Mouse (Mus musculus): ENCODE data around the gene Gm36864. TPM values are rescaled to one million over a fixed set of nuclear protein-coding genes. Genes with fewer than 3 reads are reported as not detected.

The Gm36864 gene
- polyA plus RNA-seq, 1 experiment from 2014 or later, result not detected

DNA sequence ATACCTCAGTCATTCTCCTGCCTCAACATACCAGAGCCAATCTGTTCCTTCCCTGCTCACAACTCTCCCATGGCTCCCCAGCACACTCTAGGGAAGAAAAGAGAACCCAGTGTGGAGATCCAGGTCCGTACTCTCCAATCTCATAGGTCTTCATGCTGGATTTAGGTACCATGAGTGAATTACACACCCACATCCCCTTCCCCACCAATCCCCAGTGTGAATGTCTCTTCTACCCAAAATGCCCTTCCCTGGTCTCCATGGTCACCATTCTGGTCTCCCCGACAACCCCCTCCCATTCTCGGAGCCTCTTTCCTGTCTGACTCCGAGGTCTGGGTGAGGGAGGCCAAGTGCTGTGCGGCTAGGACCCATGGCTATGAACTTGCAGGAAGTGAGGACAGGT is 25.2 kb downstream of the Gm36864 start, which contains the start of gene Gm15517:
Gm15517 (plus strand) TSS at position 301 of the 400 bp plus-strand sequence.
- peaks cover 7% of the 10 kb centered on the region; the same call in 1 of the 2 replicates for H3K4me1 ChIP-seq
- no peaks in the 10 kb centered on the region for H3K9me3 ChIP-seq
- no peaks in the 10 kb centered on the region for H3K36me3 ChIP-seq
- 60% methylated on average over 5 of the region's 5 CpGs for WGBS
- H3K4me2 ChIP-seq, result no peak within 1 kb of the TSS
- H3K27ac ChIP-seq, result no peak within 1 kb of the TSS
- no peak within 1 kb of the TSS for H3K9ac ChIP-seq
- no peak within 1 kb of the TSS for H3K4me3 ChIP-seq
- peaks cover 36% of the 10 kb centered on the region for H3K27me3 ChIP-seq
- no peak for ATAC-seq (ENCODE audit: insufficient number of reproducible peaks, low FRiP score, low TSS enrichment, low read depth)

DNA sequence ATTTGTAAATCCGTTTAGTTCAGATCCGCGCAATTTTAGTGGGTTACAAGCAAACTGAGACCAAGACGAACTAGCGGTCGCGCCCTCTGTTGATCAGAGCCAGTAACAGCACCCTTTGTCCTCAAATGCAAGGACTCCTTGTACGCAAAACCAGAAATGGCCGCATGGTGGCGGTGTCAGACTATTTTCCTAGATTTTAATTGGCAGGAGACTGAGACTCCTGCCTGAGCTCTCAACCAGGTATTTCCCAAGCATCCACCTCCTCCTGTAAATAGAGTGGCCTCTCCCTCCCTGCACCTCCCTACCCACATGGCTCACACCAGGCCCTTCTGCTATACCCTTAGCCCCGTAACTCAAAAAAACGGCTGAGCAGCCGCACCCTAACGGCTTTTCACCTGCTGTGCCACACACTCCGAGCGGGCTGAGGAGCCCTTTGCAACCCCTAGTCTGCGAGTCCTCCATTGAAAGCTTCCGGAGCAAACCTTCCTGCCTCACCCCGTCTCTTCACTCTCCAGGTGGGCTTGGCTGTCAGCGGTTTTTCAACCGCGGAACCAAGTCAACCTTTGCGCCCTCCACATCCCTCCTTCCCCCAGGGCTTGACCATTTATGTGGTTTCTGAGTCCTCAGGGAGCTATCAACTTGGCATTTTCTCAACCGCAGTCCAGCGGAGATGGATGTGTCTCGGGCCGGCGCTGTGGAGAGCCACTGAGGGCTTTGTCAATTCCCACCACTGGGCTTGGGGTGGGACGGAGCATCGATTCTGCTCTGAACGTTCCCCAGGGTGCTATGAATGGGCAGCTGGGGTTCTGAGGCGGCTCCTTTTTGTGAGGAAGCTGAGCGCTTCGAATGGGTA is 27.0 kb downstream of the Gm36864 start:
- 2% methylated on average over 34 of the region's 34 CpGs for WGBS
- H3K36me3 ChIP-seq, result no peaks in the 10 kb centered on the region
- peak overlapping the region; percentile 38 for H3K4me2 ChIP-seq
- ATAC-seq (ENCODE audit: insufficient number of reproducible peaks, low FRiP score, low TSS enrichment, low read depth), result peak; percentile 54; the same call in 1 of the 2 replicates
- peaks cover 36% of the 10 kb centered on the region for H3K27me3 ChIP-seq
- H3K9ac ChIP-seq, result no peak overlapping the region
- no peaks in the 10 kb centered on the region for H3K9me3 ChIP-seq
- no peak overlapping the region for H3K27ac ChIP-seq
- H3K4me3 ChIP-seq, result peak overlapping the region; percentile 17
- peaks cover 7% of the 10 kb centered on the region; the same call in 1 of the 2 replicates for H3K4me1 ChIP-seq

DNA sequence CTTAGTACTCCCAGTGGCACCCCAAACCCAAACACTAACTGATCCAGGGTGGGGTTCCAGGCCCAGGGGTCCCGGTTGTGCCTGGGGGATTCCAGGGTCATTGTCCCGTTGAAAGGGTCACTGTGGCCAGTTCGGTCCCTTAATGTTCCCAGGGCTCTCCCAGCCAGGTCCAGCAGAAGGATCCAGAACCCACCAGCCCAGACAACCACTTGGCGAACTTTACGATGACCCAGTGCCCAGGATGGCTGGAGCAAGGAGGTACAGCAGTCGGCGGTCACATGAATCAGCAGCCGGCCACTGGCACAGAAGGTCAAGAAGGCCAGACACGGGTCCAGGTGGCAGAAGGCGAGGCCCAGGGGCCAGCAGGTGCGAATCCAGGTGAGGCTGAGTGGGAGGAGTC is 32.1 kb downstream of the Gm36864 start:
- peaks cover 31% of the 10 kb centered on the region for H3K27me3 ChIP-seq
- ATAC-seq (ENCODE audit: insufficient number of reproducible peaks, low FRiP score, low TSS enrichment, low read depth), result no peak
- peaks cover 4% of the 10 kb centered on the region; the same call in 1 of the 2 replicates for H3K4me1 ChIP-seq
- H3K36me3 ChIP-seq, result no peaks in the 10 kb centered on the region
- H3K9ac ChIP-seq, result no peak overlapping the region
- WGBS, result 69% methylated on average over 11 of the region's 11 CpGs
- H3K9me3 ChIP-seq, result no peaks in the 10 kb centered on the region
- H3K27ac ChIP-seq, result no peak overlapping the region
- H3K4me2 ChIP-seq, result no peak overlapping the region
- H3K4me3 ChIP-seq, result no peak overlapping the region

DNA sequence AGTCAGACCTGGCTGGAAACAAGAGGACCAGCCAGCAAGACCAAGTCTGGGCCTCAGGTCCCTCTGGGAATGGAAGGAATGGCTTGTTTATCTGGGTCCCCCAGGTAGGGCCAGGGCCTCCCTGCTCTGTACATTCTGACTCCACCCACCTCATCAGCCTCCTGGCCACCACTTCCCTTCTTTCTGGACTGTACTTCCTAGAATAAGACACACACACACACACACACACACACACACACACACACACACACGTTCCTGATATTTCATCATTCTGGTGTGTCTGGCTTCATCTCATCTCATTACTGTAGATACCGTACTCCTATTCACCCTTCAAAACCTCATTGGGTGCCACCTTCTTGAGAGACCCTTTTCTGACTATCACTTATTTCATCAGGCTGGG is 33.4 kb downstream of the Gm36864 start:
- no peaks in the 10 kb centered on the region for H3K36me3 ChIP-seq
- H3K27ac ChIP-seq, result no peak overlapping the region
- H3K9me3 ChIP-seq, result no peaks in the 10 kb centered on the region
- no peak overlapping the region for H3K4me2 ChIP-seq
- 90% methylated on average over 2 of the region's 2 CpGs for WGBS
- H3K27me3 ChIP-seq, result peaks cover 32% of the 10 kb centered on the region
- no peaks in the 10 kb centered on the region for H3K4me1 ChIP-seq
- no peak overlapping the region for H3K4me3 ChIP-seq
- no peak overlapping the region for H3K9ac ChIP-seq
- ATAC-seq (ENCODE audit: insufficient number of reproducible peaks, low FRiP score, low TSS enrichment, low read depth), result no peak

DNA sequence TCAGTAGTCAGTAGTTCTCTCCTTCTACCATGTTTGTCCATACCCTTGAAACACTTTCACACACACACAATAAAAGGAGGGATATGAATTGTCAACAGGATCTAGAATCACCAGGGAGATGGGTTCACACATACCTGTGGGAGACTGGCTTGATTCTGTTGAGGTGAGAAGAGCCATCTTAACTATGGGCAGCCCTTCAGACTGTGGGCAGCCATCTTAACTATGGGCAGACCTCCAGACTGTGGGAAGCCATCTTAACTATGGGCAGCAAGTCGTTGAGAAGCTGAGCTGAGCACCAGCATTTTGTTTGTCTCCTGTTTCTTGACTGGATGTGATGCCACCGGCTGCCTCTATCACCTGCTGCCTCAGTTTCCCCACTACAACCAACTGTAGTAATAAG is 35.3 kb downstream of the Gm36864 start:
- 66% methylated on average over 2 of the region's 2 CpGs for WGBS
- Histone ChIP-seq H3K4me2 (no peak overlapping the region), H3K36me3 (no peaks in the 10 kb centered on the region), H3K9me3 (no peaks in the 10 kb centered on the region), H3K27me3 (peaks cover 36% of the 10 kb centered on the region), H3K4me3 (no peak overlapping the region), H3K9ac (no peak overlapping the region), H3K27ac (no peak overlapping the region), H3K4me1 (no peaks in the 10 kb centered on the region)
- no peak for ATAC-seq (ENCODE audit: insufficient number of reproducible peaks, low FRiP score, low TSS enrichment, low read depth)

DNA sequence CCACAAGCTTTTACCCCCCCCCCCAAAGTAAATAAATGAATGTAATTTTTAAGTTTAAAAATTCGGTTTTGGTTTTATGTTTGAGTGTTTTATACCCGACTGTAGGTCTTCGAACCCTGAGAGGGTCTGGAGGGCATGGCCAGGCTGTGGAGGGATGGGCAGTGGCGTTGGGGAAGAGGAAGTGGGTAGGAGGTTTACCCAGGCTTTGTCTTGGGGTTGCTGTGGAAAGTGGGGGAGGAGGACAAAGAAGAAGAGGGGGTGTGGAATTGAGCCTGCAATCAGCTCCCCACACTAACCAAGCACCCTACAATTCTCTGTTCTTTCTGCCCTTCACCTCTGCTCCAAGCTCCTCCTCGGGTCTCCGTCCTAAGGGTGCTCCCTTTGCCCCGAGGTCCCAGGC is 36.6 kb downstream of the Gm36864 start:
- Histone ChIP-seq H3K36me3 (no peaks in the 10 kb centered on the region), H3K27ac (no peak overlapping the region), H3K9ac (no peak overlapping the region), H3K4me3 (no peak overlapping the region), H3K9me3 (no peaks in the 10 kb centered on the region), H3K27me3 (peaks cover 36% of the 10 kb centered on the region), H3K4me1 (no peaks in the 10 kb centered on the region), H3K4me2 (no peak overlapping the region)
- ATAC-seq (ENCODE audit: insufficient number of reproducible peaks, low FRiP score, low TSS enrichment, low read depth), result no peak
- 74% methylated on average over 7 of the region's 7 CpGs for WGBS

DNA sequence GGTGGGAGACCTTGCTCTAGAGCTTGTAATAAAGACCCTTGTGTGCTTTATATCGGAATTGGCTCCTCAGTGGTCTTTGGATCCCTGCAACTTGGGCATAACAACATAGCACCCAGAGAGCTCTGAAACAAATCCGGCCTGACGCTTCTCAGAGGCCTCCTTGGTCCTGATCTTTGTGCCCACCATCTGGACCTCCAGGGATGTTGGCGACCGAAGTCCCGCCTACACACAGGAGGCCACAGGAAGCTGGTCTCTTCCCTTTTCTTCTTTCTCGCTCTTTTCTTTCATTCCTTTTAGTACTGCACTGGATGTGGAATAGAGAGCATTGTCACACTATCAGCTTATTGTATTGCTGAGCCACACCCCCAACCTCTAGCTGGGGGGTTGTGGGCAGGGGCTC is 37.5 kb downstream of the Gm36864 start:
- ATAC-seq (ENCODE audit: insufficient number of reproducible peaks, low FRiP score, low TSS enrichment, low read depth), result no peak
- Histone ChIP-seq H3K4me3 (no peak overlapping the region), H3K27me3 (peaks cover 32% of the 10 kb centered on the region), H3K4me1 (no peaks in the 10 kb centered on the region), H3K4me2 (no peak overlapping the region), H3K36me3 (no peaks in the 10 kb centered on the region), H3K9me3 (no peaks in the 10 kb centered on the region), H3K27ac (no peak overlapping the region), H3K9ac (no peak overlapping the region)
- 69% methylated on average over 7 of the region's 7 CpGs for WGBS

DNA sequence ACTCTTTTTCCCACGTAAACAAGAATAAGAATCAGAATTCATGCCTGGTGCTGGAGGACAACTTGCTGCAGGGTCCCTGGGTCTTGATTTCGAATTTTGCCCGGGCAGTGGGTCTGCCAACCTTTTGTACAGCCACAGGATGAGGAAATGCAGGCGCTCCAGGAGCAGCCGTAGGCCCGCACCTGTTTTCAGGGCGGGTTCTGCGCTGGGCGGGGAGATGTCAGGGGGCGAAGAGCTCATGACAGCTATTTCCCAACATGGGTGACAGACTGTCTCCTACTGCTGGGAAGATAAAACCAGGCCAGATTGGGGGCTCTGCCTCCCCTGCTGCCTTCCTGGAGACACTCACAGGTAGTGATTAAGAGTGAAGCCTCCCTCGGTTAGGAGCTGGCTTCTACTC is 38.1 kb downstream of the Gm36864 start:
- Histone ChIP-seq H3K4me2 (no peak overlapping the region), H3K4me1 (no peaks in the 10 kb centered on the region), H3K27ac (no peak overlapping the region), H3K36me3 (no peaks in the 10 kb centered on the region), H3K4me3 (no peak overlapping the region), H3K9ac (no peak overlapping the region), H3K27me3 (peaks cover 27% of the 10 kb centered on the region), H3K9me3 (no peaks in the 10 kb centered on the region)
- WGBS, result 23% methylated on average over 11 of the region's 11 CpGs
- no peak for ATAC-seq (ENCODE audit: insufficient number of reproducible peaks, low FRiP score, low TSS enrichment, low read depth)

DNA sequence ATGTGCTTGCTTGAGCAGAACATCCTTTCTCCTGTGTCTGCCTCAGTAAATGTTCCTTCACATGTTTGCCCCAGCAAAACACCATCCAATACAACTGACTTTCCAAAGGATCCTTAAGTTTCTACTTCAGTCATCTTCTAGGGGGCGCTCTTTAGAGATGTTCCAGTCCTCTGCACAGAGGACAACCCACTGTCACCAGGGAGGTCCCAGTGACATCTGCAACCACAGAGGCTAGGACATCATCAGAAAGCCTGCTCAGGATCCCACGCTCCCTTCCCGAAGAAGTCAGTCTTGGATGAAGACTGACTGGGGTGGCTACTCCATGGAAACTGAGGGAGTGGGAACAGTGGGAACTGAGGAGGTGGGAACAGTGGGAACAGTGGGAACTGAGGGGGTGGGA is 39.6 kb downstream of the Gm36864 start:
- Histone ChIP-seq H3K4me2 (no peak overlapping the region), H3K27ac (no peak overlapping the region), H3K9ac (no peak overlapping the region), H3K27me3 (peaks cover 27% of the 10 kb centered on the region), H3K4me1 (no peaks in the 10 kb centered on the region), H3K4me3 (no peak overlapping the region), H3K9me3 (no peaks in the 10 kb centered on the region), H3K36me3 (no peaks in the 10 kb centered on the region)
- WGBS, result 71% methylated on average over 3 of the region's 3 CpGs
- no peak for ATAC-seq (ENCODE audit: insufficient number of reproducible peaks, low FRiP score, low TSS enrichment, low read depth)

DNA sequence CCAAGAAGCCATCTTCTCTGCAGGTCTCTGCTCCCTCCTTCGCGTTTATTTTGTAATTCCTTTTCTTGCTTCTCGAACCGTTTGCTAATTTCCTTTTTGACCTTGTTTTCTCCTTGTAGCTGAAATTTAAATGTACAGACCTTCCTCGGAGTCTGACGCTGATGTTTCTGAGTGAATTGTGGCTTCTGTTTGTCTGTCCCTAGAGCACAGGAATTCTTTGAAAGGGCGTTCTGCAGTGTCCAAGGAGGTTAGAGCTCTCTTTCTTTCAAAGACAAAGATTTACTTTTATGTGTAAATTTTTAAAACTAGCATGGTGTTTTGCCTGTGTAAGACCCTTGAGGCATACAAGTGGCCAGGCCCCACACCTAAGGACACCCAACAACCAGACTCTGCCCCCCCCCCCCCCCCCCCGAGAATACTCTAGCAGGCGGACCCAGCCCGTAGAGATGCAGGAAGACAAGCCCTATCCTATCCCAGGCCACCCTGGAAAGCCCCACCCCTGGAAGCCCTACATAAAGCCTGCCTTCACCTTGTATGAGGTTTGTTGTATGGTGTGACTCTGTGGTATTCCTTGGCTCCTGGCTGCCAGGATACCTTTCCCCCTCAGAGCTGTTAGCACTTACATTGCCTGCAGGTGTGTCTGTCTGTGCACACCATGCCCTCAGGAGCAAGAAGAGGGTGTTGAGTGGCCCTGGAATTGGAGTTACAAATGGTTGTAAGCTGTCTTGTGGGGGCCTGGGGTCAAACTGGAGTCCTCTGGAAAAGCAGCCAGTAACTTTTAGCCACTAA is 40.7 kb downstream of the Gm36864 start:
- Histone ChIP-seq H3K36me3 (no peaks in the 10 kb centered on the region), H3K4me2 (no peak overlapping the region), H3K27me3 (peaks cover 32% of the 10 kb centered on the region), H3K9ac (no peak overlapping the region), H3K4me3 (no peak overlapping the region), H3K27ac (no peak overlapping the region), H3K9me3 (no peaks in the 10 kb centered on the region), H3K4me1 (no peaks in the 10 kb centered on the region)
- ATAC-seq (ENCODE audit: insufficient number of reproducible peaks, low FRiP score, low TSS enrichment, low read depth), result no peak
- 71% methylated on average over 10 of the region's 10 CpGs for WGBS

DNA sequence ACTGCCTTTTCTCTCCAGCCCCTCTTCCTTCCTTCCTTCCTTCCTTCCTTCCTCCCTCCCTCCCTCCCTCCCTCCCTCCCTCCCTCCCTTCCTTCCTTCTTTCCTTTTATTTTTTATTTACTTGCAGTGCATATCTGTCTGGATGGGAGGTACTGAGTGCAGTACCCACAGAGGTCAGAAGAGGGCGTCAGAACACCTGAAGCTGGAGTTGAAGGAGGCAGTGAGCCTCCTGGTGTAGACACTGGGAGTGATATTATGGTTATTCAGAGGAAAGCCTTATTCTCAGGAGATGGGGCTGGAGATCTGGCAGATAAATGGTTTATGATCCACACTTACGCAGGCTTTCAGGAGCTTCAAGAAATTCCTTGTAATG is 41.3 kb downstream of the Gm36864 start:
- Histone ChIP-seq H3K9ac (no peak overlapping the region), H3K4me3 (no peak overlapping the region), H3K27ac (no peak overlapping the region), H3K27me3 (peaks cover 32% of the 10 kb centered on the region), H3K9me3 (no peaks in the 10 kb centered on the region), H3K4me2 (no peak overlapping the region), H3K4me1 (no peaks in the 10 kb centered on the region), H3K36me3 (no peaks in the 10 kb centered on the region)
- WGBS, result 45% methylated on average over 2 of the region's 2 CpGs
- ATAC-seq (ENCODE audit: insufficient number of reproducible peaks, low FRiP score, low TSS enrichment, low read depth), result no peak

DNA sequence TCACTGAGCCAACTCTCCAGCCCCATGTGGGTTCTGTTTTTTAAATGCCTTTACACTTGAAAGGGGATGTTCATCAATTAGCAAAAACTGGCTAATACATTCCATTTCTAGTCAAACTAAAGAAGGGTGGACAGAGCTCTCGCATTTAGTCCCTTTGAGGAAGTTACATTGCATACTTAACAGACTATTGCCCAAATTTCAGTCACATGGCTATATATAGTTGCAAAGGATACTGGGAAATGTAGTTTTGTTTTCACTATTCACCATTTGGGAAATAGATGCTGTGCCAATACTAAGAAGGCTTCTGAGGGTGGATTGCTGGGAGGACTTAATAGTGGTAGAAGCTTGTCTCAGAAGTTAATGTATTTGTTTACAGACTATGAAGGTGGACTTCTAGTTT is 45.0 kb downstream of the Gm36864 start:
- no peak overlapping the region for H3K9ac ChIP-seq
- 64% methylated on average over 1 of the region's 1 CpGs for WGBS
- H3K27ac ChIP-seq, result no peak overlapping the region
- no peaks in the 10 kb centered on the region for H3K9me3 ChIP-seq
- no peaks in the 10 kb centered on the region for H3K36me3 ChIP-seq
- 0 out of 2 replicates have a peak, but pooled peaks cover 5% of the 10 kb centered on the region for H3K27me3 ChIP-seq
- no peaks in the 10 kb centered on the region for H3K4me1 ChIP-seq
- ATAC-seq (ENCODE audit: insufficient number of reproducible peaks, low FRiP score, low TSS enrichment, low read depth), result no peak
- no peak overlapping the region for H3K4me3 ChIP-seq
- no peak overlapping the region for H3K4me2 ChIP-seq
